Mouse (Mus musculus): ENCODE results near the gene Dpp6.

Gene Dpp6

GRCm38 (mm10) chr5:27716026-27716425 is 899.0 kb downstream of the Dpp6 start:
- no peak for DNase-seq (ENCODE audit: inconsistent age in 2 of 2, low spot score in 1 of 2)

GRCm38 (mm10) chr5:27717301-27717700 is 900.3 kb downstream of the Dpp6 start:
- DNase-seq (ENCODE audit: inconsistent age in 2 of 2, low spot score in 1 of 2) = no peak

- DNase-seq (ENCODE audit: inconsistent age in 2 of 2, low spot score in 1 of 2) = no peak
Observed at GRCm38 (mm10) chr5:27719311-27719710, 902.3 kb downstream of the Dpp6 start.

GRCm38 (mm10) chr5:27724460-27724859 is 907.5 kb downstream of the Dpp6 start:
- no peak for DNase-seq (ENCODE audit: inconsistent age in 2 of 2, low spot score in 1 of 2)

DNA sequence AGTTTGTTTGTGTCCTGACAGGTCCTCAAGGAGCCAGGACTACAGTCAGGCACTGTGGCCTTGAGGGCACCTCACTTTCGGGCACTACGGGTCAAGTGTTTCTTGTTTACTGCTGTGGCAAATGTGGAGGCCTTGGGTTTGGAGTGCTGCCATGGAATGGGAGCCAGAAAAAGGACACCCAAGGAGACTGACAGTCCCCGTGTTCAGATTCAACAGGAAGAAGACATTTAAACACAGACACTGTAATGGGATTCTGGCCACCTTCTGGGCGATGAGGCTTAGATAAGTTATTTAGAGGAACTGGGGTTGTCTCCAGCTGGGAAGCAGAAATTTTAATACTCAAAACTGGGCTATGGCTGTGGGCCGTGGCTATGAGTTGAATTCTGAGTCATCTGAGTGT is 913.7 kb downstream of the Dpp6 start:
- DNase-seq (ENCODE audit: inconsistent age in 2 of 2, low spot score in 1 of 2) = peak; percentile 81 to 91

DNA sequence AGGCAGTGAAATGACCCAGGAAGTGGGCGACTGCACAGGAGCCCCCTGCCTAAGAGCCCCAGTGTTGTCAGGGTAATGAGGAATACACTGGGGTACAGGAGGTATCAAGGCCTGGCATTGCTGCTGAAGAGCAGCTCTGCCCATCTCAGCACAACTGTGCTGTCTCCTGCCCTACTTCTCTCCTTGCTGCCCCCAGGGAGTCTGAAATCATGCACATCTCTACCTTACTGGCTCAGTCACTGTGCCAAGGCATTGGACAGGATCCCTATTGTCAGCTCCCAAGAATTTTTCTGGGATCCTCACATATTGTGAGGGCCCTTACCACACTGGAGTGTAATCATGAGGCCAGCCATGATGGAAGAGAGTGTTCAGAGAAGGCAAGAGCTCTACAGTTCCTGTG is 914.4 kb downstream of the Dpp6 start:
- peak; percentile 13 to 51 for DNase-seq (ENCODE audit: inconsistent age in 2 of 2, low spot score in 1 of 2)

DNA sequence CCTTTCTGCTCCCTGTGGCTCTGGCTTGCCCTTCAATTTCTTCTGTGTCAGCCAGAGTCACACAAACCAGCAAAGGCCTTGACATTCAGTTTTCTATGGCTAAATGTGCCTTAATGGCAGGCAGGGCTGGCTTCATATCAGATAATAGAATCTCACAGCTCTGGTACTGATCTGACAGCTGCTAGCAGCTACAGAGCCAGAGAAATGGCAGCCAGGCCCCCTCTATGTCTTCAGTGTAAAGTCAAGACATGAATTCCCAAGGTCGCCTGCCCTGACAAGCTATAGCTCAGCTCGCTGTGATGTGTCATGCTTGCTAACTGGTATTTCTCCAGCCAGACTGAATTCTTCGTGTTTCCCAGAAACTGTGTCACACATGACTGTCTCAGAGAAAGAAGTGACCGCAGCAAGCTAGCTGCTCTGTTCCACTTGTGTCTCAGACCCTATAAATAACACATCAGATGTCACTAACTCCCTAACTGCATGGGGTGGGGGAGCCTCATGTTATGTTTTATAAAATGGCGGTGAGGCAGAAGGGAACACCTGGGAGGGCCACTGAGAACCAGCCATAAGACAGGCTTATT is 915.4 kb downstream of the Dpp6 start:
- peak; percentile 66 to 92 for DNase-seq (ENCODE audit: inconsistent age in 2 of 2, low spot score in 1 of 2)

DNA sequence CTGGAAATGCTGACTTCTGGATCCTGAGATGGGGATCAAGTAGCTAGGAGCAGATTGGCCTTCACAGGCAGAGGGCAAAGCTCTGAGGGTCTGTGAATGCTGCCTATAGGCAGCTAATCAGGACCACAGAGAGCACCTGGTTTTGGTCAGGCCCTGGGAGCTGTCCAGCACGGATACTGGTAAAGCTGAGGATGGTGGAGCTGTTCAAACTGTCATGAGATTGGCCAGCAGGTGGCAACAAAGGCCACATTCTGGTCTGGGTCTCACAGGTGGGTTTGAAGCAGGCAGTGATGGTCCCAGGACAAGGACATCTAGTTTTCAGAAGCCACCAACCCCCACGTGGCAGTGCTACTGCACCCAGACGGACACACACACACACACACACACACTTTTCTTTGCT is 920.2 kb downstream of the Dpp6 start:
- DNase-seq (ENCODE audit: inconsistent age in 2 of 2, low spot score in 1 of 2) = peak; percentile 42 to 73

GRCm38 (mm10) chr5:27739216-27739615 is 922.2 kb downstream of the Dpp6 start:
- DNase-seq (ENCODE audit: inconsistent age in 2 of 2, low spot score in 1 of 2) = peak in 1 of 2 experiments; percentile 68

- DNase-seq (ENCODE audit: inconsistent age in 2 of 2, low spot score in 1 of 2) = no peak
Observed at GRCm38 (mm10) chr5:27744944-27745343, 927.9 kb downstream of the Dpp6 start.

DNA sequence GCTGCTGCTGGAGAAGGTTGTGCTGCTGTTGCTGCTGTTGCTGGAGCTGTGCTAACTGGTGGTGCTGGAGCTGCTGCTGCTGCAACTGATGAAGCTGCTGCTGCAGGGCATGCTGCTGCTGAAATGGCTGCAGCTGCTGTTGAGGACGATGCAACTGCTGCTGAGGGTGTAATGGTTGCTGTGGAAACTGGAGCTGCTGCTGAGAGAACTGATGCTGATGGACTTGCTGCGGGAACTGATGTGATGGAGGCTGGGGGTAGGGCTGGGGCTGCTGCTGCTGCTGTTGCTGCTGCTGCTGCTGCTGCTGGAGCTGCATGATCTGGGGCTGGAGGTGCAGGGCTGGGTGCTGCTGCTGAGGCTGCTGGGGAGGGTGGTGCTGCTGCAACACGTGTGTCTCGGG is 948.8 kb downstream of the Dpp6 start:
- no peak for DNase-seq (ENCODE audit: inconsistent age in 2 of 2, low spot score in 1 of 2)

DNA sequence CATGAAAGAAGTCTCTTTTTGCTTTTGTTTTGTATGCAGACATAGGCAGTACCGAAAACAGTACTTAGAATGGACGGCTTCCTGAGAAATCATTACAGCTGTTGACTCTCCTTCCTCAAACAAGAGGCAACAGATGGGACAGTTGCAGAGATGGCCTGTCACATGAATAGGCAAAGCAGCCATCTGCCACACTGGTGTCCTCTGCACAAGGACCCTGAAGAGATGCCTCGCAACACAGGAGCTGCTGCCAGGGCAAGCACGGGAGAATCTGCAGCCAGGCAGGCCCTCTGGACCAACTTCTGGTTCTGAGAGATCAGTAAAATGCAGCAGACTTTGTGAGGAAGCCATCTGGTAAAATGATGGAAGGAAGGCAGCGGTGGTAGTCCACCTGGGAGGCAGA is 950.9 kb downstream of the Dpp6 start:
- DNase-seq (ENCODE audit: inconsistent age in 2 of 2, low spot score in 1 of 2) = no peak
